Mouse (Mus musculus): Measurements from ENCODE around the gene Olfr323. TPM values are rescaled to one million over a fixed set of nuclear protein-coding genes. Genes with fewer than 3 reads are reported as not detected.

The Olfr323 gene
- polyA plus RNA-seq, 1 experiment from 2014 or later = not detected

DNA sequence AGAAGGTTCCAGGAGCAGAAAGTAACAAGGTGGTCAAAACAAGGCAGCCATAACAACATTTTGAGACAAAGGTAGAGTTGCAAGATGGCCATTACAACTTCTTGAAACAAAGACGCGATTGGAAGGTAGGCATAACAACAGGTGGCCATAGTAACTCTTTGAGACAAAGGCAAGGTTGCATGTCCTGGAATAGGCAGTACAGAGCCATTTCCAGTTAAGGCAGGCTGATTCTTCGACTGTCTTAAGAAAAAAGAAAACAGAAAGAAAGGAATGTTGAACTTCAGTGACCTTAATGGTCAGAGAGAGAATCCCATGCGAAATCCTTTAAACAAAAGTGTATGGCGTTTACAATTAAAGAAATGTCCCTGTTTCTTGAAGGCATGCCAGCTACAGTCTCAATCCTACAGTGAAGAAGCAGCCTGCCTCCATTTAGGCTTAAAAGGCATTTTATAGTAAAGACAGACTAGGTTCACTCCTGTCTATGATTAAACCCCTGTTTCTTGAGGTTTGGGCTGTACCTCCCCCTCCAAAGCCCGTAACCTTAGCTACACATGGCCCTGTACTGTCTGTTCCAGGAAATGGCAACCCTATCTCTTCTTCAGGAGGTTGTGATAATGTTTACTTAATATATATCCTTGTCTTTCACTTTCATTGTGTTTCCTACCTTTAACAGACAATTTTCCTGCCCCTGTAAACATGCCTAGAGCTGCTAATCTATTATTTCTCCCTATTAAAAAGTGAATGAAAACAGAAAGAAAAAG is 27.3 kb downstream of the Olfr323 start:
- WGBS = 74% methylated on average over 6 of the region's 6 CpGs
- no peak overlapping the region for H3K9ac ChIP-seq (ENCODE audit: low read length)

DNA sequence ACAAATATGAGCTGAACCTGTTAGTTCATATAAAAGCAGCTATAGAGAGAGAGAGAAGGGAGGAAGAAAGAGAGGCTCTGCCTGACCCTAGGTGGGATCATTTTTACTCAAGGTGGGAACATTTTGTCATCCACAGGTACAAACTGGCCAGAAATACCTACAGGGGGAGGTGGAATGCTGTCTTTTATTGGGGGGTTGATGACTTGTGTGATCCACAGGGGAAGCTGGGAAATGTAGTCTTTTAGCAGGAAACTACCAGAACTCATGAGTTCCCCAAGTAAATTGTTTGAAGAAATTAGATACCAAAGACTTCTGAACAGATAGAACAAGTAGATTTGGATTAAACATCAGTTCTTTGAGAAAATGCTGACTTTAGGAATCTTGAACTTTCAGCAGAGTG is 28.2 kb downstream of the Olfr323 start:
- H3K27ac ChIP-seq (replicated peaks in 1 of 2; ENCODE audit: control insufficient read depth in 1 of 2, insufficient read depth in 1 of 2, low read depth in 2 of 2, low read length in 2 of 2) = no peak overlapping the region

More for the DNA sequence above, 27.3 kb downstream of the Olfr323 start:
- Histone ChIP-seq H3K4me2 (ENCODE audit: low read length) (no peak overlapping the region), H3K36me3 (ENCODE audit: control insufficient read depth, insufficient read depth, low read length) (no peaks in the 10 kb centered on the region), H3K9me3 (ENCODE audit: control insufficient read depth, low read length) (no peaks in the 10 kb centered on the region), H3K4me3 (ENCODE audit: control insufficient read depth in 1 of 2, insufficient read depth in 1 of 2, low read depth in 1 of 2, low read length in 2 of 2) (no peak overlapping the region), H3K4me1 (ENCODE audit: control insufficient read depth in 2 of 2, insufficient read depth in 2 of 2, low read length in 2 of 2) (no peaks in the 10 kb centered on the region), H3K27me3 (ENCODE audit: control insufficient read depth, insufficient read depth, low read length) (no peaks in the 10 kb centered on the region), H3K27ac (replicated peaks in 1 of 2; ENCODE audit: control insufficient read depth in 1 of 2, insufficient read depth in 1 of 2, low read depth in 2 of 2, low read length in 2 of 2) (no peak overlapping the region)
- ATAC-seq (ENCODE audit: insufficient number of reproducible peaks, insufficient read depth, low FRiP score, low read depth) = no peak

DNA sequence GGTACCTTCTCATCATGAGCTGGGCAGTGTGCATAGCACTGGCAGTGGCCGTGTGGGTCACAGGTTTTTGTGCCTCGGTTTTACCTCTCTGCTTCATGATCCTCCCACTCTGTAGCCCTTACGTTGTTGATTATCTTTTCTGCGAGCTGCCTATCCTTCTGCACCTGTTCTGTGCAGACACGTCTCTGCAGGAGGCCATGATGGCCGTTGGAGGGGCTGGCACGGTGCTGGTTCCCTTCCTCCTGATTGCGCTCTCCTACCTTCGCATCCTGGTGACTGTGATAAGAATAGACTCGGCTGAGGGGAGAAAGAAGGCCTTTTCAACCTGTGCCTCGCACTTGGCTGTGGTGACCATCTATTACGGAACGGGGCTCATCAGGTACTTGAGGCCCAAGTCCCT is 32.5 kb downstream of the Olfr323 start:
- no peak overlapping the region for H3K4me2 ChIP-seq (ENCODE audit: low read length)
- H3K4me3 ChIP-seq (ENCODE audit: control insufficient read depth in 1 of 2, insufficient read depth in 1 of 2, low read depth in 1 of 2, low read length in 2 of 2) = no peak overlapping the region
- no peaks in the 10 kb centered on the region for H3K36me3 ChIP-seq (ENCODE audit: control insufficient read depth, insufficient read depth, low read length)
- H3K4me1 ChIP-seq (ENCODE audit: control insufficient read depth in 2 of 2, insufficient read depth in 2 of 2, low read length in 2 of 2) = no peaks in the 10 kb centered on the region
- ATAC-seq (ENCODE audit: insufficient number of reproducible peaks, insufficient read depth, low FRiP score, low read depth) = no peak
- H3K9ac ChIP-seq (ENCODE audit: low read length) = no peak overlapping the region
- H3K27ac ChIP-seq (replicated peaks in 1 of 2; ENCODE audit: control insufficient read depth in 1 of 2, insufficient read depth in 1 of 2, low read depth in 2 of 2, low read length in 2 of 2) = no peak overlapping the region
- no peaks in the 10 kb centered on the region for H3K27me3 ChIP-seq (ENCODE audit: control insufficient read depth, insufficient read depth, low read length)
- no peaks in the 10 kb centered on the region for H3K9me3 ChIP-seq (ENCODE audit: control insufficient read depth, low read length)
- WGBS = 75% methylated on average over 13 of the region's 13 CpGs

More for the DNA sequence above, 28.2 kb downstream of the Olfr323 start:
- no peaks in the 10 kb centered on the region for H3K9me3 ChIP-seq (ENCODE audit: control insufficient read depth, low read length)
- H3K9ac ChIP-seq (ENCODE audit: low read length) = no peak overlapping the region
- H3K36me3 ChIP-seq (ENCODE audit: control insufficient read depth, insufficient read depth, low read length) = no peaks in the 10 kb centered on the region
- no peak overlapping the region for H3K4me3 ChIP-seq (ENCODE audit: control insufficient read depth in 1 of 2, insufficient read depth in 1 of 2, low read depth in 1 of 2, low read length in 2 of 2)
- no peaks in the 10 kb centered on the region for H3K27me3 ChIP-seq (ENCODE audit: control insufficient read depth, insufficient read depth, low read length)
- ATAC-seq (ENCODE audit: insufficient number of reproducible peaks, insufficient read depth, low FRiP score, low read depth) = no peak
- H3K4me1 ChIP-seq (ENCODE audit: control insufficient read depth in 2 of 2, insufficient read depth in 2 of 2, low read length in 2 of 2) = no peaks in the 10 kb centered on the region
- H3K4me2 ChIP-seq (ENCODE audit: low read length) = no peak overlapping the region

DNA sequence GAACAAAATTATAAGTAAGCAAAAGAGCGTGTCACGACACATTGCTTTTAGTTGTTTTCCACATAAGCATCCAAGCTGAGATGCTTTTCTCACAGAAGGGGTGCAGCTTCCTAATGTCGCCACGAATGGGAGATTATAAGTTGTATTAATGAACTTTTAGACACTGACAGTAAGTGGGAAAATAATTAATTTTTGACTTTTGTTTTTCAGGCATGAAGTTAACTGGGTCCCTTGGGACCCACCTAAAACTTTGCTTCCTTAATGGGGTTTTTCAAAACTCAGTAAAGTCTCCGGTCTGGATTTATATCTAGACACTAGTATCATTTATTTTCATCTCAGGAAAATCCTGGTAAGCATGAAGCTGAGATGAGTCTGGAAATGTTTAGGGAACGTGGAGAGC is 35.5 kb downstream of the Olfr323 start, which contains the start of gene Olfr324:
TSS of gene Olfr324 (plus strand) at position 301 of the 400 bp plus-strand sequence.
- no peaks in the 10 kb centered on the region for H3K36me3 ChIP-seq (ENCODE audit: control insufficient read depth, insufficient read depth, low read length)
- no peaks in the 10 kb centered on the region for H3K4me1 ChIP-seq (ENCODE audit: control insufficient read depth in 2 of 2, insufficient read depth in 2 of 2, low read length in 2 of 2)
- no peak within 1 kb of the TSS for H3K4me2 ChIP-seq (ENCODE audit: low read length)
- no peaks in the 10 kb centered on the region for H3K27me3 ChIP-seq (ENCODE audit: control insufficient read depth, insufficient read depth, low read length)
- no peak within 1 kb of the TSS for H3K4me3 ChIP-seq (ENCODE audit: control insufficient read depth in 1 of 2, insufficient read depth in 1 of 2, low read depth in 1 of 2, low read length in 2 of 2)
- 72% methylated on average over 6 of the region's 6 CpGs for WGBS
- no peaks in the 10 kb centered on the region for H3K9me3 ChIP-seq (ENCODE audit: control insufficient read depth, low read length)
- H3K9ac ChIP-seq (ENCODE audit: low read length) = no peak within 1 kb of the TSS
- H3K27ac ChIP-seq (replicated peaks in 1 of 2; ENCODE audit: control insufficient read depth in 1 of 2, insufficient read depth in 1 of 2, low read depth in 2 of 2, low read length in 2 of 2) = no peak within 1 kb of the TSS
- ATAC-seq (ENCODE audit: insufficient number of reproducible peaks, insufficient read depth, low FRiP score, low read depth) = no peak

DNA sequence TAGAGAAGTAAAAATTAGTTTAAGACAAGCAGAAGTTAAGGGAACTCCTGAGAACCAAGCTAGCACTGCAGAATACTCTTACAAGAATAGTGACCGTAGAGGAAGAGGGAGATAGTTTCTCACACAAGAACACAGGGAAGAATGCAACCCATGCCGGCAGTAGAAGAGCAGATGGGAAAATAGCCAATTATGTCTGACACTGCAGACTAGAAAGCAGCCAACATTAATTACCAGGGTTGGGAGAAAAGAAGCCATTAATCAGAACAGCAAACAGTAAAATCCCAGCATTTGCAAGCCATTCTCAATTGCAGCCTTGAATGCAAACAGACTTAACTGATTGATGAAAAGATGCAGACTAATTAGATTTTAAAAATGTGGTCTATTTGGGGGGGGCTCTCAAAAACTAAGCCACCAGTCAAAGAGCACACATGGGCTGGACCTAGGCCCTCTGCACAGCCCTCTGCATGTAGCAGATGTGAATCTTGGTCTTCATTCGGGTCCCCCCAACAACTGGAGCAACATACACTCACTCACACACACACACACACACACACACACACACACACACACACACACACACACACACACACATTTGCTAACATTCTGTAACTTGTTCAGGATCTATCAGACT is 41.6 kb downstream of the Olfr323 start:
- no peaks in the 10 kb centered on the region for H3K36me3 ChIP-seq (ENCODE audit: control insufficient read depth, insufficient read depth, low read length)
- ATAC-seq (ENCODE audit: insufficient number of reproducible peaks, insufficient read depth, low FRiP score, low read depth) = no peak

DNA sequence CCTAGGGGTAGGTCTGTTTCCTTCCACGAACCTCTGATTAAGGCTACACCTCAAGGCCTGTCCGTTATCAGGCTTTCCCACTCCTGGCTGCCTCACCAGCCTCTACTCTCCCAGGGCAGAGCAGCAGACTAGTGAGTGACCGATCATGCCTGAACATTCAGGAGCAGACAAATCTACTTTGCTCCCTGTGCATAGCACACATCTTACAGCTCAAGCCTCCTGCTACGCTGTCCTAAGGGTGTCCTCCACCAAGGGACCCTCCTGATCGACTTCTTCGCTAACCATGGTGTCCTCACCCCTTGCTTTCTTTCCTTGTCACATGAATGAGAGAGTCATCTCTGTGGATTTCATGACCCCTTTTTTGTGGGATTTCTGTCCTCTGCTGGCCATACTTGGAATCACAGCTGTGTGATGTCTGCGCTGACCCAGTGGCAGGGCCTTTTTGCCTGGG is 42.4 kb downstream of the Olfr323 start:
- Histone ChIP-seq H3K27me3 (ENCODE audit: control insufficient read depth, insufficient read depth, low read length) (no peaks in the 10 kb centered on the region), H3K36me3 (ENCODE audit: control insufficient read depth, insufficient read depth, low read length) (no peaks in the 10 kb centered on the region), H3K4me1 (ENCODE audit: control insufficient read depth in 2 of 2, insufficient read depth in 2 of 2, low read length in 2 of 2) (no peaks in the 10 kb centered on the region), H3K4me2 (ENCODE audit: low read length) (no peak overlapping the region), H3K4me3 (ENCODE audit: control insufficient read depth in 1 of 2, insufficient read depth in 1 of 2, low read depth in 1 of 2, low read length in 2 of 2) (no peak overlapping the region), H3K9ac (ENCODE audit: low read length) (no peak overlapping the region), H3K9me3 (ENCODE audit: control insufficient read depth, low read length) (no peaks in the 10 kb centered on the region), H3K27ac (replicated peaks in 1 of 2; ENCODE audit: control insufficient read depth in 1 of 2, insufficient read depth in 1 of 2, low read depth in 2 of 2, low read length in 2 of 2) (no peak overlapping the region)
- WGBS = 60% methylated on average over 7 of the region's 7 CpGs
- no peak for ATAC-seq (ENCODE audit: insufficient number of reproducible peaks, insufficient read depth, low FRiP score, low read depth)

More for the DNA sequence above, 41.6 kb downstream of the Olfr323 start:
- Histone ChIP-seq H3K4me1 (ENCODE audit: control insufficient read depth in 2 of 2, insufficient read depth in 2 of 2, low read length in 2 of 2) (no peaks in the 10 kb centered on the region), H3K9ac (ENCODE audit: low read length) (no peak overlapping the region), H3K9me3 (ENCODE audit: control insufficient read depth, low read length) (no peaks in the 10 kb centered on the region), H3K27ac (replicated peaks in 1 of 2; ENCODE audit: control insufficient read depth in 1 of 2, insufficient read depth in 1 of 2, low read depth in 2 of 2, low read length in 2 of 2) (no peak overlapping the region), H3K27me3 (ENCODE audit: control insufficient read depth, insufficient read depth, low read length) (no peaks in the 10 kb centered on the region), H3K4me3 (ENCODE audit: control insufficient read depth in 1 of 2, insufficient read depth in 1 of 2, low read depth in 1 of 2, low read length in 2 of 2) (no peak overlapping the region), H3K4me2 (ENCODE audit: low read length) (no peak overlapping the region)
- WGBS = 68% methylated on average over 3 of the region's 3 CpGs

DNA sequence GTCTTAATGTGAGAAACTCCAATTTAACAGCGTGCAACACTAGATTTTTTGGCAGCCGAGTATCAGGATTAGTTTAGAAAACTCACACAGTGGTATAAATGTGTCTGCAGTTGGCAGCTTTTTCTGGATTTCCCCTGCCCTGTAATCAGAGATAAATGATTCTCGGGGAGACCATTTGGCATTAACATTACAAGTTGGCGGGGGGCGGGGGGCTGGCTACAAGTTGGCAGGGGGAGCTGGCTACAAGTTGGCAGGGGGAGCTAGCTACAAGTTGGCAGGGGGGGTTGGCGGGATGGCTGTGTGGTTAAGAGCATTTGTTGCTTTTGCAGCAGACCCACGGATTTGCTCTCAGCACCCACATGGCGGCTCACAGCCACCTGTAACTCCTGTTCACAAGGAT is 51.7 kb downstream of the Olfr323 start:
- no peaks in the 10 kb centered on the region for H3K36me3 ChIP-seq (ENCODE audit: control insufficient read depth, insufficient read depth, low read length)
- H3K27me3 ChIP-seq (ENCODE audit: control insufficient read depth, insufficient read depth, low read length) = no peaks in the 10 kb centered on the region
- no peaks in the 10 kb centered on the region for H3K4me1 ChIP-seq (ENCODE audit: control insufficient read depth in 2 of 2, insufficient read depth in 2 of 2, low read length in 2 of 2)
- no peak overlapping the region for H3K9ac ChIP-seq (ENCODE audit: low read length)
- 65% methylated on average over 8 of the region's 8 CpGs for WGBS
- H3K4me3 ChIP-seq (ENCODE audit: control insufficient read depth in 1 of 2, insufficient read depth in 1 of 2, low read depth in 1 of 2, low read length in 2 of 2) = no peak overlapping the region
- no peaks in the 10 kb centered on the region for H3K9me3 ChIP-seq (ENCODE audit: control insufficient read depth, low read length)
- H3K4me2 ChIP-seq (ENCODE audit: low read length) = no peak overlapping the region
- H3K27ac ChIP-seq (replicated peaks in 1 of 2; ENCODE audit: control insufficient read depth in 1 of 2, insufficient read depth in 1 of 2, low read depth in 2 of 2, low read length in 2 of 2) = no peak overlapping the region
- no peak for ATAC-seq (ENCODE audit: insufficient number of reproducible peaks, insufficient read depth, low FRiP score, low read depth)

Data from heart, embryonic 14.5 days (tissue).